Mouse (Mus musculus) lung, postnatal 0 days (tissue): ENCODE data around the gene Lrrc42.

Experiments
- CTCF ChIP-seq: IDR thresholded peaks from 2 replicates; pipeline ENCODE4 v1.5.1; 2016; ENCODE audit warnings: antibody characterized with exemption, mild to moderate bottlenecking
- EP300 ChIP-seq: IDR thresholded peaks from 2 replicates; pipeline ENCODE4 v1.6.1; 2016; ENCODE audit warnings: antibody characterized with exemption, mild to moderate bottlenecking, control low read depth

GRCm38 (mm10) chr4:107298071-107298606 is 44.8 kb upstream of the Lrrc42 start:
- TF ChIP-seq CTCF: no peak
- TF ChIP-seq EP300: no peak
